Mouse (Mus musculus) liver, embryonic 14.5 days (tissue): ENCODE results near the gene Gmcl1.

Source experiments
- CTCF ChIP-seq: IDR thresholded peaks from 2 replicates; pipeline ENCODE4 v1.5.1; 2016; ENCODE audit warnings: antibody characterized with exemption, low read depth, control low read depth
- EP300 ChIP-seq: IDR thresholded peaks from 2 replicates; pipeline ENCODE4 v1.6.1; 2016; ENCODE audit warnings: antibody characterized with exemption, low read depth

DNA sequence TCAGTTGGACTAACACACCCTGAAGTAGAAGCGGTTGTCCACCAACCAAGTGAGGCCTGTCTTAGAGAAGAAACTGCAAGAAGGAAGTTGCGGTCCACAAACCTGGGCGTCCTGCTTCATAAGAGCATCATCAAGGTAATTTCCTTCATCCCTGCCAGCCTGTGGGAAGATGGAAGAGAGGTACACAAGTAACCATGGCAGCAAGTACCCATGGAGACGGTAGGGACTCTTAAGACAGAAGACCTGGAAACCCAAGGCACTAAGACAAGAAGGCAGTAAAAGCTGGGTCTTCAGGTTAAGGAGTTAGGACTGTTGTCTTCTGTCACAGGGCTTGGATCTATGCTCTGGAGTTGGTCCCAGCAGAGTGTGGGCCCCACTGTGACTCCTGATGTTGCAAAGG, 17.8 kb upstream of the Gmcl1 start:
- no peak for TF ChIP-seq CTCF
- no peak for TF ChIP-seq EP300
